Mouse (Mus musculus): ENCODE results near the gene Ahcyl2. TPM values are rescaled to one million over a fixed set of nuclear protein-coding genes. Genes with fewer than 3 reads are reported as not detected.

Ahcyl2 gene
- polyA plus RNA-seq, 1 experiment = 32.6 TPM

DNA sequence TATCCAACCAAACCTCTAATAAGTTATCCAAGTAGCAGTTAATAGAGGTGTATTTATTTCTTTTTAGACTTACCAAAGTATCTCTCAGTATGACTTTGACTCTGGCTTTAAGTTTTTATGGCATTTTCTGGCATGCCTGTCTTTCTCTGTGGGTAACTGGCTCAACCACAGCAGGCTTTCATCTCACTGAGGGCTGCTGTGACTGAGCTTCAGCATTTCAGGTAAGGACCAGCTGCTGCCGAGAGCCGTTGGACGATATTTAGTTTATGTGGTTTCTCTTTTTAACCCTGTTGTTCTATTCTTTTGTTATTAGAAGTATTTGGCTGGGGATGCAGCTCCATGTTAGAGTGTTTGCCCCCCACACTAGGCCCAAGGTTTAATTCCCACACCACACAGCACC, 129.2 kb downstream of the Ahcyl2 start:
- TF ChIP-seq CTCF (IDR thresholded peaks at IDR 0.05; ENCODE audit: borderline replicate concordance, extremely low read depth, insufficient read depth, insufficient read length) (no peak), POLR2A (IDR thresholded peaks at IDR 0.05; ENCODE audit: borderline replicate concordance, extremely low read depth, insufficient read depth, insufficient read length, poor library complexity, severe bottlenecking) (no peak)
- DNase-seq (ENCODE audit: low read depth) = no peak

- DNase-seq (ENCODE audit: low read depth) = no peak
- TF ChIP-seq CTCF (IDR thresholded peaks at IDR 0.05; ENCODE audit: borderline replicate concordance, extremely low read depth, insufficient read depth, insufficient read length) (no peak), POLR2A (IDR thresholded peaks at IDR 0.05; ENCODE audit: borderline replicate concordance, extremely low read depth, insufficient read depth, insufficient read length, poor library complexity, severe bottlenecking) (no peak)
Observed at GRCm38 (mm10) chr6:29901450-29901849, 133.6 kb downstream of the Ahcyl2 start.

- DNase-seq (ENCODE audit: low read depth) = no peak
- TF ChIP-seq POLR2A (IDR thresholded peaks at IDR 0.05; ENCODE audit: borderline replicate concordance, extremely low read depth, insufficient read depth, insufficient read length, poor library complexity, severe bottlenecking) = no peak
- no peak for TF ChIP-seq CTCF (IDR thresholded peaks at IDR 0.05; ENCODE audit: borderline replicate concordance, extremely low read depth, insufficient read depth, insufficient read length)
Observed at GRCm38 (mm10) chr6:29902256-29902655, 134.4 kb downstream of the Ahcyl2 start.

GRCm38 (mm10) chr6:29903343-29903914, 135.6 kb downstream of the Ahcyl2 start:
- TF ChIP-seq POLR2A (IDR thresholded peaks at IDR 0.05; ENCODE audit: borderline replicate concordance, extremely low read depth, insufficient read depth, insufficient read length, poor library complexity, severe bottlenecking) = no peak
- no peak for TF ChIP-seq CTCF (IDR thresholded peaks at IDR 0.05; ENCODE audit: borderline replicate concordance, extremely low read depth, insufficient read depth, insufficient read length)
- DNase-seq (ENCODE audit: low read depth) = no peak

DNA sequence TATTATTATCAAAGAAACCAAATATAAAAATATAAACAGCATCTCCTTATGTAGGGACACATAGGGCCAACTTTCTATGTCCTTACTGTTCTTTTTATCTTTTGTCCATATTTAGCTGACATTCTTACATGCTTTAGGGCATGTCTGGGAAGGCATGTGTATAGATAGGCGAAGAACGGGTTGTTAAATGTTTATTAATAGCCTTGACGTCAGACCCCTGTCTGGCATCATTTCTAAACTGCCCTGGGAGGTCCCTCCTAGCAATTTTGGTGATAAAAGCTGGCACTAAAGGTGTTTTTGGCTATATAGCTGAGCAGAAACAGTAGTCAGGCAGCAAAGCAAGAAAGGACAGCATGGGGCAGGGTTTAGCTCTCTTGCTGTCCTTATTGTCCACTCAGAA, 136.5 kb downstream of the Ahcyl2 start:
- no peak for TF ChIP-seq POLR2A (IDR thresholded peaks at IDR 0.05; ENCODE audit: borderline replicate concordance, extremely low read depth, insufficient read depth, insufficient read length, poor library complexity, severe bottlenecking)
- DNase-seq (ENCODE audit: low read depth) = no peak

GRCm38 (mm10) chr6:29910631-29911030, 142.8 kb downstream of the Ahcyl2 start:
- no peak for TF ChIP-seq POLR2A (IDR thresholded peaks at IDR 0.05; ENCODE audit: borderline replicate concordance, extremely low read depth, insufficient read depth, insufficient read length, poor library complexity, severe bottlenecking)
- TF ChIP-seq CTCF (IDR thresholded peaks at IDR 0.05; ENCODE audit: borderline replicate concordance, extremely low read depth, insufficient read depth, insufficient read length) = no peak
- DNase-seq (ENCODE audit: low read depth) = peak; percentile 36

DNA sequence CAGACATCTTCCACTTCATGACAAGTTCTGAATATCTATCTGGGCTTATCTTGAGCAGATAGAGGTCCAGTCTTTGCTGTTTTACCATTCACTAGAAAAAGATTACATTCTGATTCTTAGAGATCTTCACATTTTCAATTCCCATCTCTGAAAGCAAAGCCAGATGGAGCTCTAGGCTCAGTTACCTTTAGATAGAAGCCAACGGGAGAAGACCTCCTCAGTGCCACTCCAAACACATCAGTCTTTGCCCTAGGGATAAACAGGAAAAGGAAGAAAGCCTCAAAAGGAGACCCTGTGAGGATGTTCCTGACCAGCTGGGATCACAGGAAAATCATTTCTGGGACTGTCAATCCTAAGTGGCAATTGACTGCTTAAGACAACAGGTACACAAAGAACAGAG, 145.9 kb downstream of the Ahcyl2 start:
- TF ChIP-seq POLR2A (IDR thresholded peaks at IDR 0.05; ENCODE audit: borderline replicate concordance, extremely low read depth, insufficient read depth, insufficient read length, poor library complexity, severe bottlenecking) (no peak), CTCF (IDR thresholded peaks at IDR 0.05; ENCODE audit: borderline replicate concordance, extremely low read depth, insufficient read depth, insufficient read length) (no peak)
- no peak for DNase-seq (ENCODE audit: low read depth)

GRCm38 (mm10) chr6:29914136-29914535, 146.3 kb downstream of the Ahcyl2 start:
- no peak for DNase-seq (ENCODE audit: low read depth)
- TF ChIP-seq CTCF (IDR thresholded peaks at IDR 0.05; ENCODE audit: borderline replicate concordance, extremely low read depth, insufficient read depth, insufficient read length) (no peak), POLR2A (IDR thresholded peaks at IDR 0.05; ENCODE audit: borderline replicate concordance, extremely low read depth, insufficient read depth, insufficient read length, poor library complexity, severe bottlenecking) (no peak)

DNA sequence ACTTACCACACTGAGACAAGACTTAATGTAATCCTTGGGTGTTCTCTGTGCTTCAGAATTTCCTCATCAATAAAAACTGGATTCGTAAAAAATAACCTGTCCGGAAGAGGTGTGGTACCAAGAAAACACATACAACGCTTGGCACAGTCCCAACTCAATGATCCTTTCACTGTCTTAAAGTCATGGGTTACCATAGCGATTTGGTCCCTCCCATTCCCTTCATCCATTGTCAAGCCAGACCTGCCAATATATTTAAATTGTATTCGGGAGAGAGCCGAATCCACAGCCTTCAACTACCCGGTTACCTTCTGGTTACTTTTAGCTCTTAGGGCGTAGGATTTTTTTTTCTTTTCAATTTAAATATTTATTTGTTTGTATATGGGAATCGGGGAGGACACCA, 148.0 kb downstream of the Ahcyl2 start:
- no peak for DNase-seq (ENCODE audit: low read depth)
- TF ChIP-seq CTCF (IDR thresholded peaks at IDR 0.05; ENCODE audit: borderline replicate concordance, extremely low read depth, insufficient read depth, insufficient read length) = no peak
- no peak for TF ChIP-seq POLR2A (IDR thresholded peaks at IDR 0.05; ENCODE audit: borderline replicate concordance, extremely low read depth, insufficient read depth, insufficient read length, poor library complexity, severe bottlenecking)

- peak; percentile 97 for DNase-seq (ENCODE audit: low read depth)
- TF ChIP-seq CTCF (IDR thresholded peaks at IDR 0.05; ENCODE audit: borderline replicate concordance, extremely low read depth, insufficient read depth, insufficient read length) = no peak
- TF ChIP-seq POLR2A (IDR thresholded peaks at IDR 0.05; ENCODE audit: borderline replicate concordance, extremely low read depth, insufficient read depth, insufficient read length, poor library complexity, severe bottlenecking) = 0 out of 2 replicates have a peak, but pooled peaks have one; percentile 27
Observed at GRCm38 (mm10) chr6:29916530-29917382, 148.9 kb downstream of the Ahcyl2 start, which contains the start of gene Strip2. Gene Strip2, plus strand, starts transcription at chr6:29917012.

GRCm38 (mm10) chr6:29917383-29917720, 149.5 kb downstream of the Ahcyl2 start:
- TF ChIP-seq POLR2A (IDR thresholded peaks at IDR 0.05; ENCODE audit: borderline replicate concordance, extremely low read depth, insufficient read depth, insufficient read length, poor library complexity, severe bottlenecking) (no peak), CTCF (IDR thresholded peaks at IDR 0.05; ENCODE audit: borderline replicate concordance, extremely low read depth, insufficient read depth, insufficient read length) (no peak)
- peak; percentile 66 for DNase-seq (ENCODE audit: low read depth)

DNA sequence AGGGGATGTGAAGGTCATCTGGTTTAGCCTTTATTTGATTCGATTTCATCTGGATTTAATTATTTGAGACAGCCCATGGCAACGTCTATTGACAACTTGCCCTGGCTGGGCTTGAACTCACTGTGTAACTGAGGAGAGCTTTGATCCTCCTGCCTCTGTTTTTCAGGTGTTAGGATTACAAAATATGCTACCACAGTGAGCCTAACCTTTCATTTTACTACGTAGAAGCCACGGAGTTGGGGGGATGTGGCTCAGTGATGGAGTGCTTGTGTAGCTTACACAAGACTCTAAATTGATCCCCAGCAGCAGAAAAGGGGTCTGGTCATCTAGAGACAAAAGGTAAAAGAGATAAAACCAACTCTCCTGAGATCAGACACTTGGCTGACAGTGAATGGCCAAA, 150.1 kb downstream of the Ahcyl2 start:
- no peak for DNase-seq (ENCODE audit: low read depth)

More for the DNA sequence above, 150.1 kb downstream of the Ahcyl2 start:
- TF ChIP-seq POLR2A (IDR thresholded peaks at IDR 0.05; ENCODE audit: borderline replicate concordance, extremely low read depth, insufficient read depth, insufficient read length, poor library complexity, severe bottlenecking) (no peak), CTCF (IDR thresholded peaks at IDR 0.05; ENCODE audit: borderline replicate concordance, extremely low read depth, insufficient read depth, insufficient read length) (no peak)
